ENCODE assay signal across 1 mouse cellular context in genomic region chr1:62719770-62720169, GRCm38 (mm10).
TF ChIP-seq lines count a peak whose summit lies in the region.

No protein-coding gene starts in this region.

TF ChIP-seq in CH12.LX, 34 proteins besides CTCF, POLR2A, EP300 and RAD21 (continued from another document):
- TF ChIP-seq ZKSCAN1 (IDR thresholded peaks at IDR 0.05; ENCODE audit: borderline replicate concordance, low read depth, low read length) (no peak), BHLHE40 (IDR thresholded peaks at IDR 0.05; ENCODE audit: low read depth, low read length) (no peak)
